Mouse (Mus musculus) midbrain, embryonic 11.5 days (tissue): ENCODE measurements around the gene Eef2k. TPM values are rescaled to one million over a fixed set of nuclear protein-coding genes. Genes with fewer than 3 reads are reported as not detected.

ENCODE experiments used
- ATAC-seq: fragments of 200-750 bp; cut with Nextera tagmentation; 2 replicates; pipeline ENCODE4 v1.8.0; 2017; ENCODE audit warnings: moderate TSS enrichment, moderate library complexity; ENCODE audit not compliant: low FRiP score
- DNase-seq: peaks from one replicate; pipeline ENCODE4 v3.0.0; 2015; ENCODE audit warnings: low spot score; ENCODE audit errors: missing footprints
- H3K27ac ChIP-seq: fragments of 300-500 bp; sonication (generic); 2 replicates; pipeline ENCODE4 v1.5.1; 2014; ENCODE audit warnings: low read depth, low read length
- H3K27me3 ChIP-seq: fragments of 300-500 bp; sonication (generic); 2 replicates; pipeline ENCODE4 v1.6.1; 2014; ENCODE audit warnings: mild to moderate bottlenecking, low read length, moderate library complexity, mixed read lengths; ENCODE audit not compliant: control insufficient read depth, insufficient read depth
- H3K36me3 ChIP-seq: fragments of 300-500 bp; sonication (generic); 2 replicates; pipeline ENCODE4 v1.6.1; 2014; ENCODE audit warnings: mild to moderate bottlenecking, low read length, moderate library complexity, mixed read lengths; ENCODE audit not compliant: control insufficient read depth, insufficient read depth
- H3K4me1 ChIP-seq: fragments of 300-500 bp; sonication (generic); 2 replicates; pipeline ENCODE4 v1.6.1; 2014; ENCODE audit warnings: low read length; ENCODE audit not compliant: control insufficient read depth, insufficient read depth
- H3K4me2 ChIP-seq: fragments of 300-500 bp; sonication (generic); 2 replicates; pipeline ENCODE4 v1.6.1; 2014; ENCODE audit warnings: mild to moderate bottlenecking, moderate library complexity
- H3K4me3 ChIP-seq: fragments of 300-500 bp; sonication (generic); 2 replicates; pipeline ENCODE4 v1.5.1; 2014; ENCODE audit warnings: low read depth, low read length
- H3K9ac ChIP-seq: fragments of 300-500 bp; sonication (generic); 2 replicates; pipeline ENCODE4 v1.6.1; 2014; ENCODE audit warnings: low read length
- H3K9me3 ChIP-seq: fragments of 300-500 bp; sonication (generic); 2 replicates; pipeline ENCODE4 v1.6.1; 2016; ENCODE audit warnings: low read length; ENCODE audit not compliant: control insufficient read depth
- WGBS: fragments of 180-500 bp; shearing (Covaris S2); extraction: QIAGEN DNeasy Blood & Tissue Kit; methylation state at CpG from one replicate; pipeline ENCODE4 v1.1.7; 2014; 5-methylcytosine and 5-hydroxymethylcytosine counted together
- polyA plus RNA-seq: library from polyadenylated mRNA; unstranded; fragments of >200 nt; fragmentation: Nextera tagmentation; extraction: Ambion mirVana; gene quantifications from 2 replicates; pipeline ENCODE4 v1.2.1, GENCODE M21; 2014

The Eef2k gene
- polyA plus RNA-seq, 1 experiment from 2014 or later, result 10.5 TPM

DNA sequence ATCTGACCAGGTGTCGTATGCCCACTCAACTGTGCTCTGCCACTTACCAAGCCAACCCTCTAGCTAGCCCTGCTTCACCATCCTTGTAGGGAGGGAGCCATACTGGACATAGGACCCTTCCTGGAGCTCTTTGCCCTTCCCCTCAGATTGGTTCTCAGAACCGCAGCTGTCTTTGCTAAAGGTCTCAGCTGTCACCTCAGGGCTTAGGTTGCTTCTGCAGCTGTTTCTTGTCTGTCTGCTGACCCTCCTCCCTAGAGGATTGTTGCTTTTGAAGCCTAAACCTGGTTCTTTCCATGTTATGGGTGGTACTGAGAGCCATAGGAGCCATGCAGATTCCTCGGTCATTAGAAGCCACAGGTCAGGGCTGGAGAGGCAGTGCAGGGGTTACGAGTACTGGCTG, 40.0 kb downstream of the Eef2k start:
- no peak overlapping the region for H3K4me3 ChIP-seq
- ATAC-seq (no peak), DNase-seq (no peak)
- no peak overlapping the region for H3K4me2 ChIP-seq
- no peaks in the 10 kb centered on the region for H3K36me3 ChIP-seq
- H3K27me3 ChIP-seq, result no peaks in the 10 kb centered on the region
- no peaks in the 10 kb centered on the region for H3K9me3 ChIP-seq
- no peak overlapping the region for H3K27ac ChIP-seq
- H3K4me1 ChIP-seq, result no peaks in the 10 kb centered on the region
- WGBS, result 87% methylated on average over 4 of the region's 4 CpGs
- no peak overlapping the region for H3K9ac ChIP-seq

DNA sequence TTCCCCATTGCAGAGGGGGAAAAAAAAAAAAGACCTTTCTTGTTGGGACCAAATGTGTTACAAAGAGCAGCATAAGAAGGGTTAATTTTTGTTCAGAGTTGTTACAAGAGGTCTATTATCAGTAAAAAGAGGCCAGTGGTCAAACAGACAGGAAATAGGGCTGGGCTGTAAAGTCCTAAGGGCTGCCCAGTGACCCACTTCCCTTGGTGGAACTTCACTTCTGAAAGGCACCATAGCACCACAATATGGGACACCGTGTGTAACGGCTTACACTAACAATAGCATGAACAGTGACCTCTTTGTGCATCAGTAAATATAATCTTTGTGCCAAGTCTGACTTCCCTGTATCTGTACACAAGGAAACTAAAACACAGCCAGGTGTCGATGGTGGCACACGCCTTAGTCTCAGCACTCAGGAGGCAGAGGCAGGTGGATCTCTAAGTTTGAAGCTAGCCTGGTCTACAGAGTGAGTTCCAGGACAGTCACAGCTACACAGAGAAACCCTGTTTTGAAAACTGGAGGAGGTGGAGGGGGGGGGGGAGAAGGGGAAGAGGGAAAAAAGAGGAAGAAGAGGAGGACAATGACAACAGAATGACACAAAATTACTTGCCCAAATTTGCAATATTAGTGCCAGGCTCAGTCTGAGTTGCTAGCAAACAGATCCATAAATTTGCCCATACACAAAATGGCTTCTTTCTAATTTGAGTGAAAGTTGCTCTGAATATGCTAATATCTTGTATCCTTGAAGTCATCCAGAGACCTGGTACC, 41.1 kb downstream of the Eef2k start:
- Histone ChIP-seq H3K4me3 (no peak overlapping the region), H3K27me3 (no peaks in the 10 kb centered on the region), H3K36me3 (no peaks in the 10 kb centered on the region), H3K4me1 (no peaks in the 10 kb centered on the region), H3K9ac (no peak overlapping the region), H3K9me3 (no peaks in the 10 kb centered on the region), H3K4me2 (no peak overlapping the region), H3K27ac (no peak overlapping the region)
- WGBS, result 93% methylated on average over 4 of the region's 4 CpGs
- DNase-seq, result no peak
- ATAC-seq, result no peak

DNA sequence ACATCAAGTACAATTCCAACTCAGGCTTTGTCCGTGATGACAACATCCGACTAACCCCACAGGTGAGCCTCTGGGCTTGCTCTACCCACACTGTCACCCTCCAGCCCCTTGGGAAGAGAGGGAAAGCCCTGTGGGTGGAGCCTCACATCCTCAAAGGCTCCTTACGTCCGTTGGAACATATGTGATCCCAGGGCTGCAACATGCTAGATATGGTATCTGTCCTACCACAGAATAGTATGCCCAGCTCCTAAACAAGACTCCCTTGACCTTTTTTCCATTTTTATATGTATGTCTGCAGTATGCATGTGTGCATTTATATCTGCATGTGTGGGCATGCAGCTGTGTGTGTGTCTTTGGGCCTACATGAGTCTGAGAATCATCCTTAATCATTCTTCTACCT, 42.1 kb downstream of the Eef2k start:
- Histone ChIP-seq H3K36me3 (no peaks in the 10 kb centered on the region), H3K27ac (no peak overlapping the region), H3K9ac (no peak overlapping the region), H3K9me3 (no peaks in the 10 kb centered on the region), H3K27me3 (no peaks in the 10 kb centered on the region), H3K4me2 (no peak overlapping the region), H3K4me1 (no peaks in the 10 kb centered on the region), H3K4me3 (no peak overlapping the region)
- ATAC-seq (no peak), DNase-seq (no peak)
- WGBS, result 90% methylated on average over 4 of the region's 4 CpGs

DNA sequence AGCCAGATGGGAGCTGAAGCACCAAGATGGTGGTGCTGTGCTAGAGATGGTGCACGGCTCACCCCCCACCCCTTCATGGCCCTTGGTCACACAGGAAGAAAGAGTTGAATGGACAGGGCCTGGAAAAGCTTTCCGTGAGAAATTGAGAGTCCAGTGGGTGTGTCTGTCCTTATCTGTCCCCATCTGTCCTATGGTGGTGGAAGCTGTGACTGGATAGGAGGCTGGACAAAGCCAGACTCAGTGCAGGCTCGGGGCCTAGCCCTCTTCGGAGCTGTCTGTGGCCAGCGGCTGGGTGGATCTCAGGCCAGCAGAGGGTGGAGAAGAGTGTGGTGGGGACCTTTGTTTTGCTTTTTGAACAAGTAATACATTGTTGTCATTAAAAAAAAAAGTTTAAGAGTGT, 50.5 kb downstream of the Eef2k start:
- DNase-seq, result no peak
- Histone ChIP-seq H3K4me3 (no peak overlapping the region), H3K9me3 (no peaks in the 10 kb centered on the region), H3K9ac (no peak overlapping the region), H3K4me1 (no peaks in the 10 kb centered on the region), H3K36me3 (no peaks in the 10 kb centered on the region), H3K27me3 (no peaks in the 10 kb centered on the region), H3K27ac (no peak overlapping the region), H3K4me2 (no peak overlapping the region)
- WGBS, result 84% methylated on average over 5 of the region's 5 CpGs
- ATAC-seq, result no peak

GRCm38 (mm10) chr7:120897054-120897453, 54.4 kb downstream of the Eef2k start:
- no peaks in the 10 kb centered on the region for H3K36me3 ChIP-seq
- H3K27me3 ChIP-seq, result no peaks in the 10 kb centered on the region
- no peak overlapping the region for H3K27ac ChIP-seq
- no peak overlapping the region for H3K4me3 ChIP-seq
- no peak overlapping the region for H3K9ac ChIP-seq
- ATAC-seq, result no peak
- no peak for DNase-seq
- no peak overlapping the region for H3K4me2 ChIP-seq
- peaks cover 3% of the 10 kb centered on the region; the same call in 1 of the 2 replicates for H3K4me1 ChIP-seq
- WGBS, result 93% methylated on average over 7 of the region's 7 CpGs
- H3K9me3 ChIP-seq, result no peaks in the 10 kb centered on the region

DNA sequence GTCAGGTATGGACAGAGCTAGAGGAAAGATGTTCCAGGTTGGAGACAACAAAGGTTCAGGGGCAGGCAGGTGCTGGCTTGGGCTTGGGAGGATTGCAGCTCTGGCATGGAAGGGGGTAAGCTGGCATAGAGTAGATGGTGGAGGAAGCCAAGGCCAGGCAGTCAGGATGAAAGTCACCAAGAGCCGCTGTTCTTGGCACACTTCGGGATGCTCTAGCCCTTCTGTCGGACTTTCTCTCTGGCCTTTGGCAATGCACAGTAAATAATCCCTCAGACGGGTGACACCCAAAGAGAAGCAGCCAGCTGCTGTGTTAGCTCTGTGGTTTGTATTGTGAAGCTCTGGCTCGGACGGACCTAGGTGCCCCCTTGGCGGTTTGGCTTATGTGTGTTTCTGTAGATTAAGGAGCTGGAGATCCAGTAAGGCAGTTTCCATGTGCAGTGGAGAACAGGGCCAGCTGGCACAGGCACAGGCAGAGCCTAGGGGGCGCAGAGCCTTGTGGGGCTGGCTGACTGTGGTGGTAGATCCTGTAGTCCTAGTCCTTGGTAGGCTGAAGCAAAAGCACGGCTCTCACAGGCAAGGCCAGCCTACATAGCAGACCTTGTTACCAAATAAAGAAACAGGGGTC, 55.2 kb downstream of the Eef2k start:
- H3K4me2 ChIP-seq, result no peak overlapping the region
- no peak overlapping the region for H3K4me3 ChIP-seq
- H3K9ac ChIP-seq, result no peak overlapping the region
- peaks cover 5% of the 10 kb centered on the region; the same call in 1 of the 2 replicates for H3K4me1 ChIP-seq
- no peaks in the 10 kb centered on the region for H3K27me3 ChIP-seq
- no peak overlapping the region for H3K27ac ChIP-seq
- ATAC-seq, result no peak
- H3K9me3 ChIP-seq, result no peaks in the 10 kb centered on the region
- WGBS, result 88% methylated on average over 9 of the region's 9 CpGs
- no peak for DNase-seq
- H3K36me3 ChIP-seq, result no peaks in the 10 kb centered on the region

DNA sequence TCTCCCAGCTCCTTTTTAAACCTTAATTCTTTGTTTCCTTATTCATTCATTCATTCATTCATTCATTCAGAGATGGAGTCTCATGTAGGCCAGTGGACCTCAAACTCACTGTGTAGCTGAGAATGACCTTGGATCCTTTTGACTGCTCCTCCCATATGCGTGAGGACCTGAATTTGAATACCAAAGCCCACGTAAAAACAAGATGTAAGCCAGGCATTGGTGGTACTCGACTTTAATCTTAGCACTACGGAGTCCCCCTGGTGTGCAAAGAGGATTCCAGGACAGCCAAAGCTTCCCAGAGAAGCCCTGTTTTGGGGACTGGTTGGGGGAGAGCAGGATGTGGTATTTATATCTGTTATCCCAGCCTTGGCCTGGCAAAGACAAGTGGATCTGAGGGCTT, 57.6 kb downstream of the Eef2k start:
- no peak for ATAC-seq
- H3K4me1 ChIP-seq, result peaks cover 6% of the 10 kb centered on the region; the same call in 1 of the 2 replicates
- H3K9ac ChIP-seq, result no peak overlapping the region
- no peak overlapping the region for H3K27ac ChIP-seq
- H3K36me3 ChIP-seq, result no peaks in the 10 kb centered on the region
- no peak for DNase-seq
- H3K4me3 ChIP-seq, result no peak overlapping the region
- WGBS, result 47% methylated on average over 4 of the region's 4 CpGs
- H3K9me3 ChIP-seq, result no peaks in the 10 kb centered on the region
- no peaks in the 10 kb centered on the region for H3K27me3 ChIP-seq
- H3K4me2 ChIP-seq, result no peak overlapping the region

DNA sequence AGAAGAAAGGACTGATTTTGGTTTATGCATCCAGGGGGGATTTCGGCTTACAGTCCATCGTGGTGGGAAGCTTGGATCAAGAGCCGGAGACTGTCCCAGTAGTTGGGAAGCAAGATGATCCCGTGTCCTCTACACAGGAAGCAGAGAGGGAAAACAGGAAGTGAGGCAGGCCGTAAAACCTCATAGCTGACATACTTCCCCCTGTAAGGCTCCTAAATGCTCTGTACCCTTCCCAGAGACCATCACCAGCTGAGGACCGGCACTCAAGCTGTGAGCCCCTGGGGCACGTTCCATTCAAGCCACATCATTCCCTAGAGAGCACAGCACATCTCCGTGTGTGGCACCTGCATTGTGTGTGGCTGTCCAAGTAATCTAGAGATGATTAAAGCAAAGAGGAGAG, 59.1 kb downstream of the Eef2k start:
- DNase-seq (peak; percentile 78), ATAC-seq (no peak)
- Histone ChIP-seq H3K27ac (no peak overlapping the region), H3K4me3 (no peak overlapping the region), H3K27me3 (no peaks in the 10 kb centered on the region), H3K9me3 (no peaks in the 10 kb centered on the region), H3K36me3 (no peaks in the 10 kb centered on the region), H3K4me1 (peaks cover 6% of the 10 kb centered on the region; the same call in 1 of the 2 replicates), H3K9ac (0 out of 2 replicates have a peak overlapping the region, but pooled peaks have one; percentile 5), H3K4me2 (no peak overlapping the region)
- 55% methylated on average over 8 of the region's 8 CpGs for WGBS

DNA sequence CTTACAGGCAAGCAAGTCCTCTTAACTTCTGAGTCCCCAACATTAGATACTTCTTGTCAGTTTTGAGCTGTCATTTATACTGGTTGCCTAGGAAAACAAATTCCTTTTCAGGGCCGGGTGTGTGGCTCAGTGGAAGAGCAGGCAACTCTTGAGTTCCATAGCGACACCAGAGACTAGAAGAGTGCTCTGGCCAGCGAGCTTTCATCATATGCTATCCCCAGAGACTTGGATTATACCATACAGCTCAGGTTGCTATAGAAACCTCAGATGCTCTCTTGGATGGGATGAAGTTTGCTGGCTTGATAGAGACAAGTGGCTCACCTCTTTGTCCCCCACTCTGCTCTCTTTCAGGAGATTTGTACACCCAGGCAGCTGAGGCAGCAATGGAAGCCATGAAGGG, 60.3 kb downstream of the Eef2k start:
- Histone ChIP-seq H3K4me3 (no peak overlapping the region), H3K9ac (no peak overlapping the region), H3K27me3 (no peaks in the 10 kb centered on the region), H3K4me2 (no peak overlapping the region), H3K4me1 (peaks cover 6% of the 10 kb centered on the region; the same call in 1 of the 2 replicates), H3K9me3 (no peaks in the 10 kb centered on the region), H3K27ac (no peak overlapping the region), H3K36me3 (no peaks in the 10 kb centered on the region)
- DNase-seq, result peak; percentile 77
- 37% methylated on average over 3 of the region's 3 CpGs for WGBS
- peak; percentile 70 for ATAC-seq
